Mouse (Mus musculus): ENCODE measurements around the gene Ttll5.

The Ttll5 gene

DNA sequence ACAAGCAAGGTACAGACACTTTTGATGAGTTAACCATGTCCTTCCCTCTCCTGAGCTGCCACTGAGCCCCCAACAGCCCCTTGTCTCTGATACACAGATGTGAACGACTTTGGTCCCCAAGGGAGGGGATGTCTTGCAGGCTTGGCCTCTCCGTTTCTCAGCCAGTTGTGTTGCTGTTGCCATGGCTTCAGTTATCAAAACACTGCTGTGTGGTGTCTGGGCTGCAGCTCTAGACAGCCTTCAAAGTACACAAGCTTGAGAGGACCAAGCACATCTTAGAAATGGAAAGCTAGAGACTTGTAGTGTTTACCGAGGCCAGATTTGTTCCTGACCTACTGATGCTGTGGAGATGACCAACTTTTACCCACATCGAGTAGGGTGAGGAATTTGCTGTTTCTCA lies 102.4 kb downstream of the Ttll5 start:
- no peak for DNase-seq (ENCODE audit: low read depth, low spot score)

DNA sequence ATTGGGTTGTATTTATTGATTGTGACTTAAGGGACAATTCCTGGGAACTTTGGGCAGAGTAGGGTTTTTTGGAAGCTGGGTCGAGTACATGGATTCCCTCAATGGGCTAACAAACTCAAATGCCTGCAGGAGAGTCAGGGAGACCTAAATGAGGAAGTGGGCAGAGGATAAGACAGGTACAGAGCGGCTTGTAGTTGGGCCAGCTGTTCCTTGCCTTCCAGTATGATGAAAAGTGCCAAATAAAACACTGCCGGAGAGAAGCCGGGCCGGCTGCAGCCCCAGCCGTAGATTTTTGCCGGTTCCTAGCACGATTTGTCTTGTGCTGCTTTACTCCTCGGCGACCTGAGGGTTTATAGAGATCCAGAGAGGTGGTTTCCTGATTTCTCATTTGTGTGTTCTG lies 104.1 kb downstream of the Ttll5 start:
- no peak for DNase-seq (ENCODE audit: low read depth, low spot score)

DNA sequence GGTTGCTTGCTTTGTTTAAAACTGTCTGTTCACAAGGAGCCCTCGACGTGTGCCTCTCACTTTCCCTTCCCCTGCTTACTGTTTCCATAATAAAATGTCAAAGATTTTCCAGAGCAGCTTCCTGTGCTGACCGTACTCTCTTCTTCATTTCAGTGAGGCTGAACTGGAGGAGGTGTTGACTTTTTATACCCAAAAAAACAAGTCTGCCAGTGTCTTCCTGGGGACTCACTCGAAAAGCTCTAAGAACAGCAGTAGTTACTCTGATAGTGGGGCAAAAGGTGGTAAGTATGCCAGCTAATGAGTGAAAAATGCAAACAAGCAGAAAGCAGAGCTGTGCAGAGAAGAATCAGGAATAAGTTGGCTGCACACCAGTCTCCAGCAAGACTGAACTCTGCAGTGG lies 105.3 kb downstream of the Ttll5 start:
- DNase-seq (ENCODE audit: low read depth, low spot score): no peak

DNA sequence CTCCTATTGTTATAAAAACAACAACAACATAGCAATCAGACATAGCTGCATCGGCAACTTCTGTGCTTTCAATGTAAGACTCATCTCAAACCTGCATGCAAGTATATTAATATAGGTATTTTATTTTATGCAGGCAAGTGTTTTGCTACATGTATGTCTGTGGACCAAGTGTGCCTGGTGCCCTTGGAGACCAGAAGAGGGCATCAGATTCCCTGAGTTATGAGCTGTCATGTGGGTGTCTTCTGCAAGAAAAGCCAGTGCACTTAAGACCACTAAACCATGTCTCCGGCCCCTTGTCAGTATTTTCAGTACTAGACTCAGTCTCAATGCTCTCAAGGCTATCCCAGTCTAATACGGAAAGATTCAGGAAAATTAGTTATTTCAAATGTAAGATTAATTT lies 106.3 kb downstream of the Ttll5 start:
- DNase-seq (ENCODE audit: low read depth, low spot score): no peak

DNA sequence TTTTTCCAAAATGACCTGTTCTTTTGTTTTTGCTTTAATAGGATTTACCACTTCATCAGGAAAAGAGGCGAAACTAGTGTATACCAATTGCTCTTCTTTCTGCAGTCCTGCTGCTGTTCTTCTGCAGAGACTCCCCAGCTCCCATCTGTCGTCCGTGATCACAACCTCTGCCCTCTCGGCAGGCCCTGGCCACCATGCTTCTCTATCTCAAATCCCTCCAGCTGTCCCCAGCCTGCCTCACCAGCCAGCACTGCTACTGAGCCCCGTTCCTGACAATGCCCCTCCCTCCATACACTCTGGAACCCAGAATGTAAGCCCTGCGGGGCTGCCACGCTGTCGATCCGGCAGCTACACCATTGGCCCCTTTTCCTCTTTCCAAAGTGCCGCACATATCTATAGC lies 108.8 kb downstream of the Ttll5 start:
- DNase-seq (ENCODE audit: low read depth, low spot score): no peak

DNA sequence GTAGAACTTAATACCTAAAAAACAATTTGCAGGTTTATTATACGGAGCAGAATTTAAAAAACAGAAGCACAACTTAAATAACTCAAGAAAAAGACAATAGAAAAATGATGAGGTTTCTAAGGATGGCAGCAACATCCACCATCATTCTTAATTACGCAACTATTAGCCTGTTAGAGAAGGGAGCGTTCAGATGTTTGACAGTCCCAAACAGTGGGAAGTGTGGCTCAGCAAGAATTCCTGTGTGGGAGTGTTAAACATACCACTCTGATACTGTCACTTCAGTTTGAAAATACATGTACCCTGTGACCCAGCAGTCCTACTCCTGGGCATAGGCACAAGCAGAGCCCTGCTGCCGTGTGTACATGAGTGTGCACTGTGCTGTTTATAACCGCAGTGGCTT lies 112.9 kb downstream of the Ttll5 start:
- no peak for DNase-seq (ENCODE audit: low read depth, low spot score)

DNA sequence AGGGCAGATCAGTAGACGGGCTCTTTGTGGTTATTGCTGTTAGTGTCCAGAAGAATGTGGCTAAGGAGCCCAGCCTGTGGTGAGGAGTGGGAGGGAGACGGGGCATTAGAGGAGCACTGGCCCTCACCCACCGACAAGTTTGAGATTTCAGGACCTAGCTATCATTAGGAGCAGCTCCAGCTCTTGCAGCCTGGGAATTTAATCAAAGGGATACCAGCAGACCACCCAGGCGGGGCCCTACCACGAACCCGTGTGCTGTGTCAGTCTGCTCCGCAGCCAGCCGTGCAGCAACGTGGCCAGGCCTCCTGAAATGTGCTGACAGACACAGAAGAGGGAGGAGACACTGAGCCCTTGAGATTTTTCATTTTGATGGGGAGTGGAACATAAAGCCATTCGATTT lies 119.0 kb downstream of the Ttll5 start:
- no peak for DNase-seq (ENCODE audit: low read depth, low spot score)

DNA sequence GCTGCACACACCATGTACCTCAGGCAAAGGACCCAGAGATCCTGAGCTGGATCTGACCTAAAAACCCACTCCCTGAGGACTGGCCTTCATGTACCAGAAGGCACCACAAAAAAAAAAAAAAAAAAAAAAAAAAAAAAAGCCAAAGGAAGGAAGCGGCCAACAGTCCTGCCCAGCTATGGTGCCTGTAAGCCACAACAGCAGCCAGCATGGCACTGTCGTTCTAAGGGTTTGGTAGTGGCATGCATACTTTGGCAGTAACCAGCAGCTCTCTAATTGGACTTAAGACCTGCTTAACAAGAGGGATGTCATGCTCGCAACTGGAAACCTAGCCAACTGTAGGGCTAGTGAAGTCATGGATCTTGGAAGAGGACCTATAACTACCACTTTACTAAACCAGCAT lies 120.0 kb downstream of the Ttll5 start:
- DNase-seq (ENCODE audit: low read depth, low spot score): no peak

DNA sequence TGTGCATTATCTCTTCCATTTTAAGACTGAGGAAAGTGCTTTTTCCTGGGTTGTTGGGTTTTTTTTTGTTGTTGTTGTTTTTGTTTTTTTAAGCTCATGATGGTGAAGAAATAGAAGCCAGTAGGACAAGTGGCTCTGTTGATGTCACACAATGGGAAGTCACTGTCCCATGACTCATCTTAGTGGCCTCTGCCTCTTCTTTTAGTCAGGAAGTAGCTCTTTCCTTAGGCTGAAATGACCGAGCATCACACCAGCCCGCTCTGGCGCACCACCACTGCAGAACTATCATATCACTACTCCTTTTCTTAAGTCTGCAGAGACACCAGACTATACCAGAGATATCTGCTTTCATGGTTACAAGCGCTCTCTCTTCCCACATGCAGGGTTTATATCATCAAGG lies 122.7 kb downstream of the Ttll5 start:
- DNase-seq (ENCODE audit: low read depth, low spot score): no peak

DNA sequence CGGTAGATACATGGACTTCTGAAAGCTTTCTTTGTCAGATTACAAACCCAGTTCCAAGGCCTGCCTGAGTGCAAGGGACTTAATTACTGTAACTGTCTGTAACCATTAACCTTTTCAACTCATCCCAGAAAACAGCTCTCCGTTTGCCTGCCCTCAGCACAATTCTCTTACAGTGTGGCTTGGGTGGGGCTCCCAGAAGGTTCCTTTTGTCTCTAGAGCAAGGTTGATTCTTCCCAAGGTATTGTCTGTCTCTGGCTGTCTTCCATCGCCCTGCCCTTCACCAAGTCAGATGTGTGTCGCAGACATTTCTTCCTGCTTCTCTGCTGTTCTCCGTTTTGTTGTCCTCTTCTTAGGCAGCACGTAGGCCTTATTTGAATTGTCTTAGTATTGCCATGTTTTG lies 125.2 kb downstream of the Ttll5 start:
- no peak for DNase-seq (ENCODE audit: low read depth, low spot score)

DNA sequence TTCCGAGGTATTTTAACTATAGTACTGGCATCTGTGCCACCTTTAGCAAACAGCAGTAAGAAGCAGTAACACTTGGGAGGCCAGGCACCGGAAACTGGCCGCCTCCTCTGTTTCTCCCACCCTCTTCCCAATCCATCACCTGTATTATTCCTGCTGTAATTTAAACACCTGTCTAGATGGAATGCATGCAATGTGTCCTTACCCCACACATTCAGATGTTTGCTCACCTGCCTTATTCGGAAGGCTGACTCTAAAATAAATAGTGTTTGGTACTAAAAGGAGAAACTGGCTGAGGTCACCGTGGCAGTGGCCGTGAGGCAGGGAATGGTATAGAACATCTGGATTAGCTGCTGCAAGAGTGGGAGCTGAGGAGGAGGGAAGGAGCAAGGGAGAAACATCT lies 125.9 kb downstream of the Ttll5 start:
- DNase-seq (ENCODE audit: low read depth, low spot score): no peak

DNA sequence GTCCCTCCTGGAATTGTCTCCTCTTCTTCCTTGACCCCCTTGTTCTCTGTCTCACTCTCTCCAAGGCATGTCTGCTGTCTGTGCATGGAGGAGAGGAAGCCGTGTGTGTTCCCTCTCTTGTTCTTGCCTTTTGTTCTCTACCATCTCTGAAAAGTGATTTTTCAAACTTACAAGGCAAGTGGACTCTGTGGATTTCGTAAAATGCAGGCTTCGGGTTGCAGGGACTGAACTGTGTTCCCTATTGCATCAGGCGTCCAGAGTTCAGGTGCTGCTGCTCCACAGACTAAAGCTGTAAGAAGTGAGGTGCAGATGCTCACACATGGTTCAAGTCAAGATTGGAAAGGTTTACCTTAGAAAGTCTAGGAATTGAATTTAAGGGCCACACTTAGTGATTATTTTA lies 126.6 kb downstream of the Ttll5 start:
- DNase-seq (ENCODE audit: low read depth, low spot score): no peak

DNA sequence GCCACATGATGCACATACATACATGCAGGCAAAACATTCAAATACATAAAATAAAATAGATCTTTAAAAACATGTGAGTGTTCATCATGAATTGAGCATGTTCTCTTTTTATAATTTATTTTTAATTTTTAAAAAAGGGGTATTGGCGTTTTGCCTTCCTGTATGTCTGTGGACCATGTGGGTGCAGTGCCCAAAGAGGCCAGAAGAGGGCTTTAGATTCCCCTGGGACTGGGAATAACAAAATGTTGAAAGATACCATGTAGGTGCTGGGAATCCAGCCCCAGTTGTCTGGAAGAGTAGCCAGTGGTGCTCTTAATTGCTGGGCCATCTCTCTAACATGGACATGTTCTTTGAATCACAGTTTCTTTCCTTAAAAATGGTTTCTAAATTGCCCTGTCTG lies 127.4 kb downstream of the Ttll5 start:
- no peak for DNase-seq (ENCODE audit: low read depth, low spot score)

DNA sequence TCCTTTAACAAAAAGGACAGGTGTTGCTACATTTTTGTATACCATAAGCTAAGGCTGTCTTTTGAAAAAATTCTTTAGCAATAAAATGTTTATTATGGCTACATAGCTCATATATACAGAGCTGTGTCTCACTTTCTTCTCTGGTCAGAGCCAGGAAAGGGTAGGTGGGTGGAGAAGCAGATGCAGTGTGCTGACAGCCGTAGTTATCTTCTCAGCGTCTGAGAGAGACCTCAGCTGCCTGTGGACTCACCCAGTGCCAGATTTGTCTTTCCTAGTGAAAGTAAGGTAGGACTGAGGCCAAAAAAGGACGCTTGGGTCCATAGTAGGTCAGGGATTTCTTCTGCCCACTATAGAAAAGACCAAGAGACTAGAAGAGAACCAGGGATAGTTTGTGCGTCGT lies 127.9 kb downstream of the Ttll5 start:
- DNase-seq (ENCODE audit: low read depth, low spot score): peak; percentile 54

DNA sequence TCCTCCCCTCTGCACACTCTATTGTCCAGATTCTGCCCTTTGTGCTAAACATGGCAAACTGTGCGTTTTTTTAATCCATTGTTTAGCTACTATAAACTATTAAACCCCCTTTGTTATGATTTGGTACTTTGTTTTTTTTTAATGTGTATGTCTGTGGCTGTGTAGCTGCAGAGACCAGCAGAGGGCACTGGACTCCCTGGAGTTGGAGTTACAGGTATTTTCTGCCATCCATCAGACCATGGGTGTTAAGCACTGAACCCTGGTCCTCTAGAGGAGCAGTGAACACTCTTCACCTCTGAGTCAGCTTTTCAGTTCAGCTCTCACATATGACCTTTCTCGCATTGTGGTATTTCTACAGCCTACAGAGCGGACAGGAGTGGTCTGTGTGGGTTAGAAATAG lies 129.7 kb downstream of the Ttll5 start:
- DNase-seq (ENCODE audit: low read depth, low spot score): no peak

DNA sequence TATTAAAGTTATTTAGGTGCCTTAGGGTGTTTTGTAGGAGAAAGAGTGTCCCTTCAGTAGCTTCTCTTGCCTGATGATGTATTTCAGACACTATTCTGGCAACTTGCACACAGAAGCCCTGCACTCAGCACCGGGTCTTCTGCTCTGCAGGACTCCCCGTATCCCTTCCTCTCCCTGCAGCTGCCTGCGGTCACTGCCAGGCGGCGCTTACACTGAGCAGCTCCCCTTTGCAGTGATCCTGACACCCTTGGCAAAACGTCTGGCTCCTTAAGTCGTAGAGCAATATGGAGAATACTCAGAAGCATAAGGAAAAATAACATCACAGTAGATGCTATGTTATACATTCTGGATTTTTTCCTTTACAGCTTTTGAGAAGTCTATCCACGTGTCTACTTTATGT lies 130.6 kb downstream of the Ttll5 start:
- no peak for DNase-seq (ENCODE audit: low read depth, low spot score)

DNA sequence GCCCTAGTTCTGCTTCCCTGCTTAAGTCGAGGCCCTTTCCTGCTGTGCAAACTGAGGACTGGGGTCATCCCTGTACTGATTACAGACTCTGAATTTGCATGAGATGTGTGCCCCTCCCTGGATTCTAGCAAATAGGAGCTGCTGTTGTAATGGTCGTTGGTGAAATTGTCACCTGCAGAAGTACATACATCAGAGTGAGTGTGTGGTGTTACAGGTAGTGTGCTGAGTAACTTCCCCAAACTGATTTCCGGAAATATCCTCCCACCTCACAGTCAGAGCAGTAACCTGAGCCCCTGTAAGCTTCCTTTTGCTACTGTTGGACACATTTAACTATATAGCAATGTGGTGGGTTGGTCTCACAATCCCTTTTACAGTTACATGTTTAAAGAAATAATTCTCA lies 131.2 kb downstream of the Ttll5 start:
- DNase-seq (ENCODE audit: low read depth, low spot score): no peak

DNA sequence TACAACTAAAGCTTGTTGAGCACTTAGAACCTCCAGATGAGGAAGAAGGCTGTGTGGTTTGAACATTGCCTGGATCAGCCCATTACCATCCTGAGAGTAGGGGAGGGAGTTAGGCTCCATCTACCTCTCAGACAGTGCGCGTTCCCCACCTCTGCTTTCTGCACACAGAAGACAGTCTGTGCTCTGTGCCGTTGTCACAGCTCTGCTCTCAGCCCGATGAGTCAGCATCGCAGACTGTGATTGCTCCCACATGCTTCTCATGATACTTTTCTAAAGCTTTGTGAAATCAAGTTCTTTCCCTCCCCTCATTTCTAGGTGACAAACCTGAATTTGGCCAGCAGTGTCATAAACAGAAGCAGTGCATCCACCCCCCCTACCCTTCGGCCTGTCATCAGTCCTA lies 131.8 kb downstream of the Ttll5 start:
- DNase-seq (ENCODE audit: low read depth, low spot score): peak; percentile 95

DNA sequence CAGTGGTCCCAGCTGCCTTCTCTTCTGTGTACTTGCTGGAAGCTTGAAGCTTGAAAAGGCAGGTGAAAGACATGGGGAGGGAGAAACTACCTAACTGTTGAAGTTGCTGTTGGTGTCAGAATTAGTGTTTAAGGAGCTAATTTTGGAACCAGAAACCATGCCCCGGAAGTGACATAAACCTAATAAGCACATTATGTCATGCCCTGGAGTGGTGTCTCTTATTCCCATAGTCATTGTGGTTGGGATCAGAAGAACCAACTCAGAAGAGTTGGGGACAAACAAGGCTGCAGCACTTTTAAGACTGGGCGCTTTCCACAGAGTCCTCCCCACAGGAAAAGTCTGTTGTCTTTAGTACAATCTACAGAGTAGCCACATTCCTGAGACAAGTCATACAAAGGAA lies 134.0 kb downstream of the Ttll5 start:
- no peak for DNase-seq (ENCODE audit: low read depth, low spot score)

DNA sequence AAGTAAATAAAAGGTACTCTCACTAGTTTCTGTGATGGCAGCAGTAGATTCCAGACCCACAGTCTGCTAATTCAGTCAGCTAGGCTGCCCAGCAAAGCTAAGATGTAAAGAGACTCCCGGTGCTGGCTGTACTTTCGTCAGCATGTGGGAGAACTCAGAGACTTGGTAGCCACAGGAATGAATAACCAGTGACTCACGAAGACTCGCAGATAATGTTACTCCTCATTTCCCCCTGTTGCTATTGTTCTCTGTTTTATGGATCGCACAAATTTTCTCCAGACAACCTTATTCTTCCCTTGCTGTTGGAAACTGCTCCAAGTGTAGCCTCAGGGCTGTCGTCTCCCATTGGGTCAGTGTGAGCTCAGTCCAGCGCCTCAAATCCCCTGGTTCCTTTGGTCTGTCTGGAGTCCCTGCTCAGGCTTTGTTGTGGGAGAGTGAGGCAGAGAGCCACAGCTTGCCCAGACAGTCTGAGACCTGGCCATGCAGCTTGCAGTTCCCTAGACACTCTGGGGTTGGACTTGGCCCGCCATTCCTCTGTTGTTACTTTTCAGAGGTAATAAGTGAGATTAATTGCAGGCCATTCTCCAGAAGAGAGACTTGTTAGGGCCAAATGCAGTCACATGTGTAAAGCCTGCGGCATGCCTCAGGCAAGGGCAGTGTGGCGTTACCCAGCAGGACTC lies 135.5 kb downstream of the Ttll5 start:
- DNase-seq (ENCODE audit: low read depth, low spot score): no peak

DNA sequence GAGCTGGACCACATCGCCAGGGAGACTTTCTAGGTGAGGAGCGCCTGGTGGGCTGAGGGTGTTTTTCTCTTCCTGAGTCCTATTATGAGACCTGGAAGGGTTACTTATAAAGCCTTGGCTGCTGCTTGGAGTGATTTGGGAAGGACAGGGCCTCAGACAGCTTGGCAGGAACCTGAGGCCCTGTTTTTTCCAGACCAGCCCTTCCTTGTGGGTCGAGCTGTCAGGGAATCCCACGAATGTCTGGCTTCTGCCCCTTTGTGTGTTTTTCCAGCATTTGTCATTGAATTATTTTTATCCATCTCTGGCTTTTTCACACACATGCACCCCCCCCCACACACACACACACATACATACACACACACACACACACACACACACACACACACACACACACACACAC lies 136.2 kb downstream of the Ttll5 start:
- DNase-seq (ENCODE audit: low read depth, low spot score): no peak

DNA sequence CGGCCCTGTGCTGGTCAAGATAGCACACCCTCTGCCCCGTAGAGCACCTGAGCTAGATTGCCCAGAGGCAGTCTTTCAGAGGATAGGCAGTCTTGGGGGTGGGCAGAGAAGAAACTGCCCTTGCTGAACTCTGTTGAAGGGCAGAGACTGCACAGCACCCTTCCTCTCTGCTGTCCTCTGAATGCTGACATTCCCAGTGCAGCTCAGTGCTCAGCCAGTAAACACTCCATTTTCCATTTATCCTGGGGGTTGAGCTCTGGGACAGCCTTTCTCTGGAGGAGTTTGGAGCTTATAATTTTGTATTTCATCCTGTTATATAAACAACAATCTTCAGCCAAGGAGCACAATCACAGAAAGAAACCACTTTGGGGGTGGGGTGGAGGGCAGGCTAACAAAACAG lies 138.7 kb downstream of the Ttll5 start:
- DNase-seq (ENCODE audit: low read depth, low spot score): no peak

DNA sequence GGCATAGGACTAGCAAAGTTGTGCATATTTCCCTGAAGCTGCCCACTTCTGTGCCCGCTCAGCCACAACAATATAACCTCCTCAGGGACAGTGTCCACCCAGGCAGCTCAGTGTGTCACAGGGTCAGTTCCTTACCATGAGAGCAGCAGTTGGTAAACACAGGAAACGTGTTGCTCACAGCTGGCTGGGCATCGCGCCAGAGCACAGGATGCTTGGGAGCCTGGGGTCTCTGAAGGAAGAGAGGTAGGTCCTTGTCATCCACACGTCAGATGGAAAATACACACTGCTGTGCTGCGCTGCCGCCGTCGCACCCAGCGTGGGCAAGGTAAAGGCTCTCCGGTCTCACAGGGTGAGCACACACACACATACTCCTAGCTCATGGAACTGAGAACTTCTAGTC lies 139.2 kb downstream of the Ttll5 start:
- no peak for DNase-seq (ENCODE audit: low read depth, low spot score)

DNA sequence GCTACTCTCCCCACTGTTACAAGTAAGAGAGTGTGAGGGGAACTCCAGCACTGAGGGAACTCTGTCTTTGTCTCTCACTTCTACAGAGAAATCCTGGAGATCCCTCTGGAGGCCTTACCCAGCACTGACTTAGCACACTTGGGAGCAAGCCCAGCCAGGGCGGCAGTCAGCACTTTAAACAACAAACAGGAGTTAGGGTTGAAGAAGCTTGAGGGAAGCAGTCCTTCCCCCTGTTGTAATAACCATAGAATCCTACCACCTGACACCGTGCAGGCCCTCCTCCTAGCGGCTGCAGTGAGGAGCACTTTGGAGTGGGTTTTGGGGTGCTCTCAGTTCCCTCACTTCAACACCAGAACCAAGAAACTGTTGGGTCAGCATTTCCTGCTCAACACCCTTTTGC lies 140.0 kb downstream of the Ttll5 start:
- DNase-seq (ENCODE audit: low read depth, low spot score): no peak

Data from telencephalon, adult 2 months (tissue).